Mouse (Mus musculus) liver, embryonic 15.5 days (tissue): Measurements from ENCODE around the gene Derl2. TPM values are rescaled to one million over a fixed set of nuclear protein-coding genes. Genes with fewer than 3 reads are reported as not detected.
A peak's percentile ranks its signal among the peaks of the same experiment; 100 is the strongest.

Source experiments
- ATAC-seq: fragments of 200-750 bp; cut with Nextera tagmentation; 2 replicates; pipeline ENCODE4 v1.8.0; 2017; ENCODE audit warnings: moderate number of reproducible peaks, mild to moderate bottlenecking, moderate library complexity; ENCODE audit not compliant: insufficient read depth
- H3K27ac ChIP-seq: fragments of 300-500 bp; sonication (generic); replicated peaks from 2 replicates; pipeline ENCODE4 v1.5.1; 2015; ENCODE audit warnings: mild to moderate bottlenecking, inconsistent platforms
- H3K27me3 ChIP-seq: fragments of 300-500 bp; sonication (generic); 2 replicates; pipeline ENCODE4 v1.6.1; 2015; ENCODE audit warnings: mild to moderate bottlenecking, inconsistent platforms
- H3K36me3 ChIP-seq: fragments of 300-500 bp; sonication (generic); replicated peaks from 2 replicates; pipeline ENCODE4 v1.6.1; 2015; ENCODE audit warnings: moderate library complexity, mild to moderate bottlenecking, inconsistent platforms
- H3K4me1 ChIP-seq: fragments of 300-500 bp; sonication (generic); replicated peaks from 2 replicates; pipeline ENCODE4 v1.6.1; 2015; ENCODE audit warnings: inconsistent platforms
- H3K4me2 ChIP-seq: fragments of 300-500 bp; sonication (generic); 2 replicates; pipeline ENCODE4 v1.6.1; 2015; ENCODE audit warnings: moderate library complexity, mild to moderate bottlenecking, inconsistent platforms
- H3K4me3 ChIP-seq: fragments of 300-500 bp; sonication (generic); replicated peaks from 2 replicates; pipeline ENCODE4 v1.5.1; 2015; ENCODE audit warnings: mild to moderate bottlenecking, inconsistent platforms
- H3K9ac ChIP-seq: fragments of 300-500 bp; sonication (generic); 2 replicates; pipeline ENCODE4 v1.6.1; 2015; ENCODE audit warnings: moderate library complexity, mild to moderate bottlenecking, inconsistent platforms
- H3K9me3 ChIP-seq: fragments of 300-500 bp; sonication (generic); replicated peaks from 2 replicates; pipeline ENCODE4 v1.6.1; 2016; ENCODE audit warnings: inconsistent platforms
- WGBS: fragments of 180-500 bp; shearing (Covaris S2); methylation state at CpG from one replicate; pipeline ENCODE4 v1.1.7; 2015; ENCODE audit warnings: mixed read lengths; ENCODE audit not compliant: insufficient replicate concordance; 5-methylcytosine and 5-hydroxymethylcytosine counted together
- polyA plus RNA-seq: library from polyadenylated mRNA; unstranded; fragments of >200 nt; fragmentation: Nextera tagmentation; extraction: Ambion mirVana; gene quantifications from 2 replicates; pipeline ENCODE4 v1.2.1, GENCODE M21; 2015

The Derl2 gene
- polyA plus RNA-seq = 35.7 and 37.9 TPM in 2 replicates

DNA sequence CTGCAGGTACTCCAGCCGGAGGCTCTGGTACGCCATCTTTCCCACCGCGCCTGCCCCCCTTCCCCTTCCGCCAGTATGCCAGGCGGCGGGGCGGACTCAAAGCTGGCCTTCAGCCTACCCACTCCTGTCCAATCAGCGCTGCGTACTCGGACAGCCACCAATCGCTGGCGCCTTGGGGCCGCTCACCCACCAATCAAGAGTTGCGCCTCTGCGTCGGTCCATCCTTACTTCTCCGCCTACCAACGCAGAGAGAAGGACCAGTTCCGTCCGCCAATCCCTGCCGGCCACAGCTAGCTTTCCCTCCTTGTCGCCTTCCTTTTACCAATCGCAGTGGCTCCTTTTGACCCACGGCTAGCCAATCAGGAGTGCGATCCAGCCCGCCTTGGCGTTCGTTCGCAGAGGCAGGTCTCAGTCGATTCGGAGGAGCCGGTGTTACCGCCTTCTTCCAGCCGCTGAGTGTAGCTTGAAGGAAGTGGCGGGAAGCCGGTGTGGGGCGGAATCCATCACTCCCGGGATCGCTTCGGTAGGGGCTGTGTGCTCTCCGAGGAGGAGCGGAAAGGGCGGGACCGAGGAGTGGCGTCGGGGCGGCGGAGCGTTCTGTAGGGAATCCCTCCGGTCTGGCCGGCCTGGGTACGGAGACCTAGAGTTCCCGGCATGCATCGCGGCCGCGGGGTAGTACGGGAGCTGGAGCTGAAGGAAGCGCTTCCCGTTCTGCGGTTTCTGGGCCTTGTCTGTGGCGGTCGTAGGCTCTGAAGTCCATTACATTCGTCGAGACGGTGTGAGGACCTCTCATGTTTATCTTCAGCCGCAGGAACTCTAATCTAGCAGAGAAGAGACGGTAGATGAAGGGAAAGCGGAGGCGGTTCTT lies at the start of gene Derl2, which contains the start of gene Mis12:
Gene Derl2, minus strand, starts transcription at position 641 of the 868 bp plus-strand sequence.
Gene Mis12, plus strand, starts transcription at position 411 of the 868 bp plus-strand sequence.
- ATAC-seq = peak; percentile 98
- Histone ChIP-seq H3K9me3 (no peaks in the 10 kb centered on the region), H3K4me2 (peak within 1 kb of the TSS; percentile 82), H3K4me3 (peak within 1 kb of the TSS; percentile 93), H3K4me1 (peaks cover 43% of the 10 kb centered on the region), H3K36me3 (peaks cover 32% of the 10 kb centered on the region), H3K27ac (peak within 1 kb of the TSS; percentile 95), H3K27me3 (no peaks in the 10 kb centered on the region), H3K9ac (peak within 1 kb of the TSS; percentile 88)
- WGBS = 0% methylated on average over 71 of the region's 71 CpGs

DNA sequence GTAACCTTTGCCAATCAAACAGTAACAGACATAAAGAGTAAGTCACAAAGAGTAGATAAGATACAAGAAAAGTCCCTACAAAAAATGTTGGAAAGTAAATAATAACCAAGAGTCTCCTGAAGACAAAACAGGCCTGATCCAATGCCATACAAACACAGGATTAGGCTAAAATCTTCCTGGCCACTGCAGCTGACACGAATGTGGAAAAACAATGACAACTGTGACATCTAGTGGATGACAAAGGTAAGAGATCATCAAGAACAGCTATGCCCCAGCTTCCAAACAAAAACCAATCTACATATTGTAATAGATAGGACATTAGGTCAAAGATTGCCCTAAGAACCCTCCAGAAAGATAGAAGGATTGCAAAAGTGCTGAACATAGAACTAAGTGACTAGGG lies 32.9 kb upstream of the Derl2 start:
- H3K9ac ChIP-seq = no peak overlapping the region
- no peaks in the 10 kb centered on the region for H3K27me3 ChIP-seq
- H3K27ac ChIP-seq = no peak overlapping the region
- no peak overlapping the region for H3K4me3 ChIP-seq
- H3K9me3 ChIP-seq = no peaks in the 10 kb centered on the region
- no peaks in the 10 kb centered on the region for H3K4me1 ChIP-seq
- ATAC-seq = no peak
- H3K36me3 ChIP-seq = no peaks in the 10 kb centered on the region
- 7% methylated on average over 1 of the region's 1 CpGs for WGBS
- H3K4me2 ChIP-seq = no peak overlapping the region

DNA sequence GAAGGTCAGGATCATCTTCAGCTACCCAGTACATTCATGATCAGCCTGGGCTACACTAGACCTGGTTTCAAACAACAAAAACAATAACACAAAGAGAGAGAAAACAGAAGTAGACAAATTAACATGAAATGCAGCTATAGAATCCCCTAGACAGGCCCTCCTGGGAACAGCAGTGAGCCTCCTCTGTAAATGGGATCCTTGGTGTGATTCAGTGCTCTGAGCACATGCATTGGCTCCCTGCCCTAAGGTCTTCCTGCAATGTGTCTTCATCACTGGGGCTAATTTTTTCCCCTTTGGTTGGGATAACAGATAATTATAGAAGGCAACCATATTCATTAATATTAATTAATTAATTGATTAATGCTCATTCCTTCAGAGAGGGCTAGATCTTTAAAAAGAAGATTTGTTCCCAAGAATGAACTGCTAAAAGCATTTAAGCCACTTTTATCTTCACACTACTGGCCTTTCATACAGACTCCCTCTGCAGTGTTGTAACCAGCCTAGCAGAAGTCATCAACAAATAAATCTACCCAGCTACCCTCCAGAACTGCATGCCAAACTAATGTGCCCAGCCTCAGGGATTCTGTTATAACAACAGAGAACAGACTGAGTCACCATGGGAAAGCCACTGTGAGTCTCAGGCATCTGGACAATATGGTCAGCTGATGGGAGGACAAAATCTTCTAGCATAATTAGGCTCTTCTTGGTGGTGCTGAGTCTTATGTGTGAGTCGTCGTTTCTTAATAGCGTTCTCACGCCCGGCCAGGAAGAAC lies 20.1 kb upstream of the Derl2 start:
- WGBS = 90% methylated on average over 5 of the region's 5 CpGs
- H3K4me1 ChIP-seq = no peaks in the 10 kb centered on the region
- H3K4me2 ChIP-seq = no peak overlapping the region
- H3K36me3 ChIP-seq = no peaks in the 10 kb centered on the region
- ATAC-seq = no peak
- no peak overlapping the region for H3K27ac ChIP-seq
- no peak overlapping the region for H3K4me3 ChIP-seq
- no peaks in the 10 kb centered on the region for H3K9me3 ChIP-seq
- H3K9ac ChIP-seq = no peak overlapping the region
- H3K27me3 ChIP-seq = no peaks in the 10 kb centered on the region; the same call in 1 of the 2 replicates

DNA sequence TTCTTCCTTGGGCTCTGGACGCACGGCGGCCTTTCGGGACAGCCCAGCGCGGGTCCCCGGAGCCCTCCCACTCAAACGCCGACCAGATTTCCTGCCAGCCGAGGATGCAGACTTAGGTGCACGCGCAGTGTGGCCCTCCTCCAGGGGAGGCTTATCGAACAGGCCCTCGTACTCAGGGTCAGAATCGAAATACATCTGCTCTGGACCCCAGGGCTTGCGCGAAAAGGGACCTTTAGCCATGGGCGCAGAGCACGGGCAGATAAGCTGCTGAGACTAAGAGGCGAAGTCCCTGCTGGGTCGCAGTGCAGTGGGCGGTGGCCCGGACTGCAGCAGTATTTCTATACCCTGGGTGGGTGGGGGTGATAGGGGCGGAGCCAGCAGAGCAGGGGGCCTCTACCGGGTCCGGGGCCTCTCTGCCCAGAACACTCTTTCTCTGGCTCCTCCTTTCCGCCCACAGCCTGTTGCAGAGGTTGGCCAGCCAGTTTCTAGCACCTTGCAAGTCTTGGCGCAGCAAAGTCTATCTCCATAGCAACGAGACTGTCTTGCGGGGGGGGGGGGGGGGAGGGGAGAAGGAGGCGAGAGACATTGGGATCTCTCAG lies 13.6 kb upstream of the Derl2 start, which contains the start of gene 6330403K07Rik:
Gene 6330403K07Rik, minus strand, starts transcription at position 351 of the 599 bp plus-strand sequence.
- peaks cover 33% of the 10 kb centered on the region for H3K27me3 ChIP-seq
- 0 out of 2 replicates have a peak, but pooled peaks have one; percentile 31 for ATAC-seq
- no peak within 1 kb of the TSS for H3K27ac ChIP-seq
- peaks cover 8% of the 10 kb centered on the region; the same call in 1 of the 2 replicates for H3K4me1 ChIP-seq
- no peaks in the 10 kb centered on the region for H3K9me3 ChIP-seq
- H3K9ac ChIP-seq = no peak within 1 kb of the TSS
- H3K36me3 ChIP-seq = peaks cover 2% of the 10 kb centered on the region
- peak within 1 kb of the TSS; percentile 42 for H3K4me2 ChIP-seq
- peak within 1 kb of the TSS; percentile 26 for H3K4me3 ChIP-seq
- WGBS = 1% methylated on average over 31 of the region's 31 CpGs

DNA sequence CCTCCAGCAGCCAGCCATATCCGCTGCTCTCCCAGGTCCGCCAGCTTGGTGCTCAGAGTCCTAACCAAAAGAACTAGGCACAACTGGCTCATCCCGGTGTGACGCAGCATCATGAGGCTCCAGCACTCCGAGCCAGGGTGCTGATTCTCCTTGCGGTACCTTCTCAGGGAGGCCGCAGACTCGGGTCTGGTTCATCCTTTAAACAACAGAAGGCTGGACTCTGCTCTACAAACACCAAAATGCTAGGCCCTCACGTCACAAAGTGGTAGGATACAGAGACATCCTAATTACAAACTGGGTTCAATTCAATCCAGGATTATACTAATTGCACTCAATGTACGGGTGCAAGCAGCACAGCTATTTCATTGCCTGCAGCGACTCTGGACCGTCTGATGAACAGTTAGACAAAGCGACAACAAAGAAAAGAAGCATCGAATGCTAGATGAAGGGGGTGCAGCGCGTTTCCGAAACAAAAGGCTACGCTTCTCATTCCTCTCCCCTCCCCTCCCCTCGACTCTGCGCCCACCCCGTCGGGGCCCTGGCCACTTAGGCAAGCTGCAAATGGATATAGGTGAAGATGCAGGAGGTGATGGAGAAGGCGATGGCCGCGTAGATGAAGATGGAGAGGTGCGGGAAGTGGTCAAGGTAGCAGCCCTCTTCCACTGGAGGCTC lies 13.0 kb upstream of the Derl2 start:
- no peak for ATAC-seq
- peaks cover 8% of the 10 kb centered on the region; the same call in 1 of the 2 replicates for H3K4me1 ChIP-seq
- H3K4me3 ChIP-seq = peak overlapping the region; percentile 26
- peaks cover 33% of the 10 kb centered on the region for H3K27me3 ChIP-seq
- H3K9me3 ChIP-seq = no peaks in the 10 kb centered on the region
- no peak overlapping the region for H3K9ac ChIP-seq
- 24% methylated on average over 26 of the region's 26 CpGs for WGBS
- peaks cover 8% of the 10 kb centered on the region for H3K36me3 ChIP-seq
- H3K27ac ChIP-seq = no peak overlapping the region
- H3K4me2 ChIP-seq = peak overlapping the region; percentile 42

DNA sequence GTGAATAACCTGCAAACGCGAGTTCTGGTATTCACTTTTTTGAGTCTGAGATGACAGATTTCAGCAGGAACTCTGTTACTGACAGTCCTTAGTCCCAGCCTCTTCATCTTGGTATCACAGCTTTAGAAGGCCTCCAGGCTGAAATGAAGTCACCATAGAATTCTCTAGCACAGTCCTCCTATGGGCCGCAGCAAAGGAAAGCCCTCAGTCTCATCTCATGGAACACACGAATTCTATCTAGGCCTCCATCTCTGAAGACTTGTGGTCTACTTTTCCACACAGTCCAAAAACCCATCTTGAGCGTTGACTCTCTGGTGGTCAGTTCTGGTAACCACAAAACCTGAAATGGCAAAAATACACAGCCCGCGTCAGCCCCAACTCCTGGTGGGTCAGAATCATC lies 12.4 kb upstream of the Derl2 start:
- no peak overlapping the region for H3K4me3 ChIP-seq
- no peak overlapping the region for H3K27ac ChIP-seq
- H3K9me3 ChIP-seq = no peaks in the 10 kb centered on the region
- H3K9ac ChIP-seq = no peak overlapping the region
- peaks cover 14% of the 10 kb centered on the region for H3K36me3 ChIP-seq
- H3K27me3 ChIP-seq = peaks cover 33% of the 10 kb centered on the region
- 61% methylated on average over 7 of the region's 7 CpGs for WGBS
- ATAC-seq = no peak
- peaks cover 8% of the 10 kb centered on the region; the same call in 1 of the 2 replicates for H3K4me1 ChIP-seq
- no peak overlapping the region for H3K4me2 ChIP-seq

DNA sequence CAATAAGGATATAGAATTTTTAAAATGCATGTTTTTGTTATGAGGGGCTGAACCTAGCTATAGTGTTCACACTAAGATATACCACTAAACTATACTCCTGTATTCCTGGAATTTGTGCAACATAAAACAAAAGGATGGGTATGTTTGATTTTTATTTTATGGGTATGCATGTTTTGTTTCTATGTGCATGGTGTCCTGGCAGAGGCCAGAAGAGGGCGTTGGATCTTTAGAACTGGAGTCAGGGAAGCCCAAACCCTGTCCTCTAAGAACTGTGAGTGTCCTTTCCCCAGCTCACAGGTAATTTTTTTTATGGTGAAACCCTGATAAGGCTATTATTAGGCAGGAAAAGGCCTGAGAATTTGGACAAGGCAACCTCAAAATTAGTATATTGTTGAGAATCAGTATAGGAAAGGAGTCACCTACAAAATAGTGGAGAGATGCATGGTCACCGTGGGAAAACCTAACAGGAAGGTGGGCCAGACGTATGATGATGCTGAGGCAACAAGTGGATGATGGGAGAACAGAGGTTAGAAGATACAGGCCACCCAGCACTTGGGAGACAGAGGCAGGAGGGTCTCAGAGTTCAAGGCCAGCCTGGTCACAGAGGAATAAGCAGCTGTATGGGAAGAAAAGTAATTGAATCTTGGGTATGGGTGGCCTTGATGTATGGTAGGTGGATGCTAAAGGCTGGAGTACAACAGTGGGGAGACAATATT lies 9.9 kb upstream of the Derl2 start:
- peaks cover 8% of the 10 kb centered on the region; the same call in 1 of the 2 replicates for H3K4me1 ChIP-seq
- peaks cover 33% of the 10 kb centered on the region for H3K27me3 ChIP-seq
- 65% methylated on average over 3 of the region's 3 CpGs for WGBS
- no peak overlapping the region for H3K4me3 ChIP-seq
- no peaks in the 10 kb centered on the region for H3K9me3 ChIP-seq
- H3K36me3 ChIP-seq = peaks cover 39% of the 10 kb centered on the region
- ATAC-seq = no peak
- no peak overlapping the region for H3K9ac ChIP-seq
- H3K27ac ChIP-seq = no peak overlapping the region
- H3K4me2 ChIP-seq = no peak overlapping the region

DNA sequence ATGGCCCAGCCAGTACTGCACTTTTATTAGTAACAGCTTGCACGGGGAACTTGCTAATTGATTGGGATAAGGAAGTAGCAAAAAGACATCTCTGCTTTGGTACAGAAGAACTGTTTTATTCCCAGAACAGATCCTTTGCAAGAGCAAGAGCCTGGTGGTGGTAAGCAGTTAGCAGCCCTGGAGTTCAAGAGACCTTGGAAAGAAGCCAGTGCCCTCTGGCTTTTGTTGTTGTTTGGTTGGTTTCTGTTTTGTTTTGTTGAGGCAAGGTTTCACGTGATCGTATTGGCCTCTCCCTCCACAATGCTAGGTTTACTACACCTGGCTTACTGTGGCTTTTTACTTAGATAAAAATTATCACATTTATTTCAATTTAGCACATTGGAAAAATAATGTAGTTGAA lies 8.6 kb upstream of the Derl2 start:
- H3K27me3 ChIP-seq = peaks cover 20% of the 10 kb centered on the region
- H3K9me3 ChIP-seq = no peaks in the 10 kb centered on the region
- no peak overlapping the region for H3K27ac ChIP-seq
- 75% methylated on average over 3 of the region's 3 CpGs for WGBS
- H3K9ac ChIP-seq = no peak overlapping the region
- H3K4me1 ChIP-seq = peaks cover 6% of the 10 kb centered on the region; the same call in 1 of the 2 replicates
- peaks cover 48% of the 10 kb centered on the region for H3K36me3 ChIP-seq
- H3K4me2 ChIP-seq = no peak overlapping the region
- no peak for ATAC-seq
- H3K4me3 ChIP-seq = no peak overlapping the region

DNA sequence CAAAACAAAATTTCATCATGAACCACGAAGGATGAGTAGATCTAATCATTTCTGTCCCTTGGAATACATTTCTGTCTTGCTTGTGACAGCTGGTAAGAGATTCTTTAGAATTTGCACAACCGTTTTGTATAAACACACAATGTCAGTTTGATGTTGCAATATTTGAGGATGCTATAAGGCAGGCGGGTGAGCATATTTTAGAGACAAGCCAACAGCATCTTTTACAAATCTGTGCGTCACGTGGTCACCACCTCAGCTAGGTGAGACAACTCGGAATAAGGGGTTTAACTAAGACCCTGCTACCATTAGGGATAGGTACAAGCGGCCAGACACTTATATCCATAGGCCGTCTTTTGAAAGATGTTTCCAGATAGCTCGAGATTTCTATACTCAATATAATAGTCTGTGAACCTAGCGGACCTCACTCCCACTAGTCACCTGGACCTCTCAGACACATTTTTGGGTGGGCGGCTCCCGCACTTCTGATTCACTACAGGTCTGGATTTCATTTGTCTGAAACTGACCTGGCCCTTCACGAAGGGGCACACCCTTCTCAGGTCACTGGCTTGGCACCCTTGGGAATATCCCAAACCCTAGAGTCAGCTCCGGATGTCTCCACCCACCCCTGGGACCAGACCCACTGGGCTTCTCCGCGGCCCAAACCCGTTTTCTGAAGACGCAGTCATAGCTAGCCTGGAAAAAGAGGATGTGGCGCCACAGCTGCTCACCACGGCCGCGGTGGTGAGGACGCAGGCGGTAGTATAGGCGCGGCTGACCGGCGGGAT lies 1.0 kb downstream of the Derl2 start:
- ATAC-seq = no peak; the same call in 1 of the 2 replicates
- Histone ChIP-seq H3K36me3 (peaks cover 32% of the 10 kb centered on the region), H3K9me3 (no peaks in the 10 kb centered on the region), H3K4me3 (peak overlapping the region; percentile 93), H3K9ac (peak overlapping the region; percentile 88), H3K4me1 (peaks cover 44% of the 10 kb centered on the region), H3K27me3 (no peaks in the 10 kb centered on the region), H3K4me2 (peak overlapping the region; percentile 82), H3K27ac (peak overlapping the region; percentile 85)
- 3% methylated on average over 28 of the region's 28 CpGs for WGBS
